ENCODE assay signal across 8 mouse cellular contexts in the genomic region with DNA sequence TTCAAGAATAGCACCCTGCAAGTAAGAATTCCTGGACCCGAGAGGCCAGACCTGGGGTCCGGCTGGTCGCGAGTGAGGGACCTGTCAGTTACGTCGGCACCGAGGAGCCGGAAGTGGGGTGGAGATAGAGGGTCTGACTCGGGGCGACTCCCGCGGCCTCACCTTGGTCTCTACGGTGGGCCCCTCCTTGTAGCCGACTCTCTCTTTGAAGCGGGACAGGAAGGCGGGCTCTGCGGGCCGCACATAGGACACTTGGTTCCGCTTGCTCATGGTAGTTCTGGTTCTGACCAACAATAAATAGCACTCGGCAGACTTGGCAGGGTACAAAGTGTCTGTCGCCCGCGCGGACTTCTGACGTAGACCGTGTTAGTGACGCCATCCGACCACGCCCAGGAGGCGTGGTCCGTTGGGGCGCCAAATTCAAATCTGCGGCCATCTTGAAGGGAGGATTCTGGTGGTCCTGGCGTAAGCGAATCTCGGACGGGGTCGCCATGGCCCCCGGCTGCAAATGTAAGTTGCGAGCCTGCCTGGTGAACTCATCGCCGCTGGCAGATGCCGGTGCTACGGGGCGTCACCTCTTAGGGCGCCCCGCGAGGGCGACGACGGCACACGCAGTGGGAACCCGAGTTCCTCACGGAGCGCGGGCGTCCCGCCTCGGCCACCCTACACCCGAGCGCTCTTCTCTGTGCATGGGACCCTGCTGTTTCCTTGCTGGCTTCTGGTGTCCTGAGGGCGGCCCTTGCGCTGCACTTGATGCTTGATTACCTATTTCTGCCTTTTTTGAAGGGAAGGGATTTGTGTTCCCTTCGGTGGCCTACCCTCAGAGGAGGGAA. TPM values are rescaled to one million over a fixed set of nuclear protein-coding genes. Genes with fewer than 3 reads are reported as not detected.
A peak's percentile ranks its signal among the peaks of the same experiment; 100 is the strongest.
DNase-seq lines count a peak whose midpoint lies in the region; ATAC-seq and TF ChIP-seq lines count a peak whose summit lies in the region.

A gene (minus strand): TSS at position 358 of the 833 bp plus-strand sequence.
A gene (plus strand): TSS at position 404 of the 833 bp plus-strand sequence.

- ATAC-seq in cerebellum, adult (ENCODE audit: insufficient number of reproducible peaks, low FRiP score, low TSS enrichment) = peak; percentile 92
- peak; percentile 98 for ATAC-seq in forebrain, embryonic 13.5 days
- peak; percentile 98 for ATAC-seq in neural tube, embryonic 15.5 days (ENCODE audit: low FRiP score)

- H3K27me3 ChIP-seq in ES-Bruce4 (ENCODE audit: control insufficient read depth, insufficient read depth, low read length, poor library complexity, severe bottlenecking) = no peaks in the 10 kb centered on the region
- H3K27me3 ChIP-seq in forebrain, embryonic 13.5 days = no peaks in the 10 kb centered on the region
- H3K27me3 ChIP-seq in neural tube, embryonic 15.5 days (replicated peaks) = no peaks in the 10 kb centered on the region

- DNase-seq in heart, postnatal 10 days = peak; percentile 93 to 97
- DNase-seq in layer of hippocampus, adult 11-12 months (ENCODE audit: low spot score) = peak; percentile 94
- peak; percentile 88 to 89 for DNase-seq in lung, adult 18-20 months
- DNase-seq in testis, postnatal 14 days (ENCODE audit: low spot score) = peak; percentile 92

- TF ChIP-seq CTCF in ES-Bruce4 (IDR thresholded peaks at IDR 0.05; ENCODE audit: low read depth, low read length) = no peak

- TF ChIP-seq POLR2A in ES-Bruce4 (IDR thresholded peaks at IDR 0.05; ENCODE audit: insufficient read depth, low read length) = peak; percentile 77

- H3K4me1 ChIP-seq in ES-Bruce4 (ENCODE audit: control insufficient read depth, insufficient read depth, low read length) = peaks cover 1% of the 10 kb centered on the region
- H3K4me1 ChIP-seq in forebrain, embryonic 13.5 days = peaks cover 29% of the 10 kb centered on the region
- peaks cover 11% of the 10 kb centered on the region for H3K4me1 ChIP-seq in neural tube, embryonic 15.5 days

- intact Hi-C loops in heart, postnatal 10 days (cut with DNase I) = loop anchor here (2.0 kb wide), 2 partner anchors 28 to 146 kb away; a partner anchor contains a TSS

- no peaks in the 10 kb centered on the region for H3K9me3 ChIP-seq in ES-Bruce4 (replicated peaks; ENCODE audit: control insufficient read depth, insufficient read depth, low read length, poor library complexity, severe bottlenecking)
- H3K9me3 ChIP-seq in forebrain, embryonic 13.5 days (replicated peaks) = no peaks in the 10 kb centered on the region
- H3K9me3 ChIP-seq in neural tube, embryonic 15.5 days (replicated peaks) = no peaks in the 10 kb centered on the region

- H3K9ac ChIP-seq in ES-Bruce4 (ENCODE audit: low read depth, poor library complexity, severe bottlenecking) = peak within 1 kb of the TSS; percentile 84
- peak within 1 kb of the TSS; percentile 72 for H3K9ac ChIP-seq in forebrain, embryonic 13.5 days
- H3K9ac ChIP-seq in neural tube, embryonic 15.5 days (replicated peaks) = peak within 1 kb of the TSS; percentile 62

- under 1% methylated on average over 64 of the region's 64 CpGs for WGBS in forebrain, embryonic 13.5 days
- under 1% methylated on average over 64 of the region's 64 CpGs for WGBS in neural tube, embryonic 15.5 days

- peak within 1 kb of the TSS; percentile 81 for H3K4me2 ChIP-seq in forebrain, embryonic 13.5 days
- peak within 1 kb of the TSS; percentile 96 for H3K4me2 ChIP-seq in neural tube, embryonic 15.5 days

- peak within 1 kb of the TSS; percentile 99 for H3K4me3 ChIP-seq in ES-Bruce4 (ENCODE audit: low read depth, low read length)
- peak within 1 kb of the TSS; percentile 81 for H3K4me3 ChIP-seq in forebrain, embryonic 13.5 days
- peak within 1 kb of the TSS; percentile 80 for H3K4me3 ChIP-seq in neural tube, embryonic 15.5 days (replicated peaks)

- H3K27ac ChIP-seq in ES-Bruce4 (ENCODE audit: insufficient read depth, low read length) = peak within 1 kb of the TSS; percentile 55
- peak within 1 kb of the TSS; percentile 69 for H3K27ac ChIP-seq in forebrain, embryonic 13.5 days
- H3K27ac ChIP-seq in neural tube, embryonic 15.5 days (replicated peaks) = peak within 1 kb of the TSS; percentile 81

- H3K36me3 ChIP-seq in ES-Bruce4 (ENCODE audit: control insufficient read depth, insufficient read depth, low read length, poor library complexity, severe bottlenecking) = peaks cover 2% of the 10 kb centered on the region; the same call in 1 of the 2 replicates
- H3K36me3 ChIP-seq in forebrain, embryonic 13.5 days (ENCODE audit: poor library complexity, severe bottlenecking) = peaks cover 11% of the 10 kb centered on the region; the same call in 1 of the 2 replicates
- peaks cover 9% of the 10 kb centered on the region; the same call in 1 of the 2 replicates for H3K36me3 ChIP-seq in neural tube, embryonic 15.5 days

- TF ChIP-seq EP300 in ES-Bruce4 (IDR thresholded peaks at IDR 0.05; ENCODE audit: insufficient read depth, low read depth, low read length) = no peak

RNA-seq across cellular contexts. Expression of the first gene that starts in this region (rescaled TPM):
- 19.6 and 22.1 TPM in 2 replicates for polyA plus RNA-seq in ES-Bruce4 (2011; ENCODE audit: insufficient read depth, insufficient read length, low read depth, missing spikeins)
- 32.6 and 34.1 TPM in 2 replicates for polyA plus RNA-seq in forebrain, embryonic 13.5 days (2015; fragmentation: Nextera tagmentation; extraction: Ambion mirVana)
- total RNA-seq in heart, postnatal 10 days (2021) = 10 to 100 TPM; 19.8 to 20.3 TPM
- polyA plus RNA-seq in neural tube, embryonic 15.5 days (2015; fragmentation: Nextera tagmentation; extraction: Ambion mirVana) = 25.5 and 28.7 TPM in 2 replicates

RNA-seq across cellular contexts. Expression of the second gene that starts in this region (rescaled TPM):
- 192 and 204 TPM in 2 replicates for polyA plus RNA-seq in ES-Bruce4 (2011; ENCODE audit: insufficient read depth, insufficient read length, low read depth, missing spikeins)
- polyA plus RNA-seq in forebrain, embryonic 13.5 days (2015; fragmentation: Nextera tagmentation; extraction: Ambion mirVana) = 70.5 and 73.0 TPM in 2 replicates
- total RNA-seq in heart, postnatal 10 days (2021) = 10 to 100 TPM in 1 of 2 experiments, 1 to 10 TPM in 1; 7.0 to 11.2 TPM
- 9.0 and 19.7 TPM in 2 replicates for polyA plus RNA-seq in neural tube, embryonic 15.5 days (2015; fragmentation: Nextera tagmentation; extraction: Ambion mirVana)

Comparison
In these comparisons a context has a peak if more than half of its experiments do, and no peak if none do; other contexts are left out.
1. Peak in every context shown above with its lines: DNase-seq, ATAC-seq, H3K4me3 ChIP-seq and H3K27ac ChIP-seq.